Mouse (Mus musculus): ENCODE results near the gene Arrb1. TPM values are rescaled to one million over a fixed set of nuclear protein-coding genes. Genes with fewer than 3 reads are reported as not detected.
"Not testable (repeated sequence)": the region's sequence is repeated elsewhere in the genome, so short reads cannot be mapped to it uniquely, and the experiment has no call there.

The Arrb1 gene
- total RNA-seq (2021), result 10 to 100 TPM; 17.2 to 26.4 TPM

DNA sequence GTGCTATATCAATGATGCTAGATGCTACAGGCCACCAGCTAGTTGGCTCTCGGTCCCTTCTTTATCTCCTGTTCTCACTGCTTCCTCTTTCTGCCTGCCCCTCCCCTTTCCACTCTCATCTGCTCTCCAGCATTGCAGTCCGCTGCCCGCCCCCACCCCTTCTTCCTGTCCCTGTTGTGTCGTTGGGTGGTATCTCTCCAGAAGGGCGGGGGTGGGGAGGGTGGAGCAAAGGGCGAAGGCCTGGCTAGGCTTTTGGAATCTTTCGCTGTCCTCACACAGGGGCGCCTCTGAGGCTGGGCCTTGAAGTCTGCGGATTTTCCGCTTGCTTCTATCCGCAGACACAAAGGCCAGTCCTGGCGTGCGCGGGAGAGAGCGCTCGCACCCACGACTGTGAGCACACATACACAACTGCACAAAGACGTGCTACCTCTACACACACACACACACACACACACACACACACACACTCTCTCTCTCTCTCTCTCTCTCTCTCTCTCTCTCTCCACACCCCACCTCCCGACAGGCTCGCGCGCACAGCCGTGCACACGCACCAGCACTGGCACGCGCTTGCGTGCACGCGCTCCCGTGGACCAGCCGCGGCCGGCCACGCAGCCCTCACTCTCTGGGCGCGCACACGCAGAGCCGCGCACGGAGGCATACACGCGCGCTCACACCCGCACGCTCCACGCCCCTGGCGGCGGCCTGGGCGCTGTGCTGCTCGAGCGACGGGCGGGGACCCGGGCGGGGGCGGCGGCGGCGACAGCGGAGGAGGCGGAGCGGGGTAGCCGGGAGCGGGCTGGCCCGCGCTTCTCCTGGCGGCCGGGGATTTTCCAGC, at the start of gene Arrb1:
Gene Arrb1, plus strand, starts transcription at position 566 of the 835 bp plus-strand sequence.
- peak; percentile 72 for DNase-seq (ENCODE audit: low spot score)
- intact Hi-C loops (cut with DNase I), result loop anchor here (5.0 kb wide), 1 partner anchor 33 kb away; no protein-coding TSS in a partner anchor

DNA sequence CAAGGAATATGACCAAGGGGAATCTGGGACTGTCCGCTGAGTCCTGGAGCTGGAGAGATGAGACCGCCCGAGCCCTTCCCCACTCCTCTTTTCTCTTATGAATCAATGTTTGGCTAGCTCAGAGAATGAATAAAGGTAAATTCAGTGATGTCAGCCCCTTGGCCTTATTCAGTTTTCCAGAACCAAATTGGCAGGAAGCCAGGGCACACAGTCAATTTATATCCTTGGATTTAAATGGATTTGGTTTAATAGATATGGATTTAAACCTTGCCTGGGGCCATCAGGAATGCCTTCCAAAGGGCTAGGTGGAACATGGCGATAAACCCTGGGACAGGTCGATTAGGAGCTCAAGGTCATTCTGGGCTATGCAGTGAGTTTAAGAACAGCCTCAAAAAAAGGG, 45.6 kb upstream of the Arrb1 start:
- intact Hi-C loops (cut with DNase I), result loop anchor here (10.0 kb wide), 1 partner anchor 365 kb away; the partner anchor contains the start of gene Xrra1
- DNase-seq (ENCODE audit: low spot score), result no peak

DNA sequence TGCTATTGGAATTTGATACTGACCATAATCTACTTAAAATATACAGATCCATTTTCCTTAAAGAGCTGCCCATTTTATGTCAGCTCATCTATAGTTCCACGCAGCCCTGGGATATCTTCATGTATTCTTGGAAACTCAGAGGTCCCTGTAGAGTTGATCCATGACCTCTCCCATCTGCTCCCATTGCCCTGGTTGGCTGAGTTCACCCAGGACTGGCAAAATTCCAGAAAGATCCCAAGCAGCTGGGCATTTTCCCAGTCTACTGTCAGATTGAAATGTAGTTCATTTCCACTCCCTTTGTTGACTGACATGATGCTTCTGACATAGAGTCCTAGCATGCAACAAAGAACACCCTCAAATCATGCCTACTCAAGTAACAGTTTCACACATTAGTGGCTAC, 36.1 kb upstream of the Arrb1 start:
- intact Hi-C loops (cut with DNase I), result no loop called here
- no peak for DNase-seq (ENCODE audit: low spot score)

DNA sequence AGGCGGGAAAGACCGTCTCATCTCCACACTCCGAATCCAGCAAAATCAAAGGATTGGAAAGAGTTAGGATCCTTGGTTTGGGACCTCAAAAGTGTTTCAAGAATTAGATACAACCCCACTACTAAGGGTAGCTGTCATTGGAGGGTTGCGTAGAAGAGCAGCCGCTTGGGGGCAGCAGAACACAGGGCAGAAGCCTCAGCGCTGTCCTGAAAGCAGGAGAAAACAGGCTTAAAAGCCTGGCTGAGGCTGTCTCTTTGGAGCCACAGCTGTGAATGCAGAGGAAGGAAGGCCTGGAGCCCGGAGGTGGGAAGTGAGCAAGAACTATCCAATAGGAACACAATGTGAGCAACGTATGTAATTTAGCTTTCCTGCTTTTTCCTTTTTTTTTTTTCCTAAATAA, 35.1 kb upstream of the Arrb1 start:
- intact Hi-C loops (cut with DNase I), result loop anchor here (1.0 to 5.0 kb wide), 4 partner anchors 37 to 212 kb away; partner anchors contain the start of genes Arrb1 and Slco2b1
- peak; percentile 55 for DNase-seq (ENCODE audit: low spot score)

DNA sequence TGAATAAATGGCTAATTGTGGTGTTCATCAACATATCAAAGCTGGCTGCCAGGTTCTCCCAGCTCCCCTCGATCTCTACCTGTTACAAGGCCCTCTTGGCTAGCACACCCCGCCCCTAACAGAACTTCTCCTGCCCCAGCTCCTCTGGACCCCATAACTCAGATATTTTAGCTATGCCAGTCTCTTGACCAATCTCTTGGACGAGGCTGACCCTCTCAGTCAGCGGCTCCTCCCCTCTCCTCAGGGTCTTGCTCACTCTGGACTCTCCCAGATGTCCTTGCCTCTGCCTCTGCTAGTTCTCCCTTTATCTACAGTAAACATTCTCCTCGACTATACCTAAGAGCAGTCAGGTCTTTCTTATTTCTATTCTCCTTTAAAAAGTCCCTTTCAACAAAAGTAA, 34.6 kb upstream of the Arrb1 start:
- no peak for DNase-seq (ENCODE audit: low spot score)
- intact Hi-C loops (cut with DNase I), result loop anchor here (1.0 to 5.0 kb wide), 4 partner anchors 37 to 212 kb away; partner anchors contain the start of genes Arrb1 and Slco2b1

DNA sequence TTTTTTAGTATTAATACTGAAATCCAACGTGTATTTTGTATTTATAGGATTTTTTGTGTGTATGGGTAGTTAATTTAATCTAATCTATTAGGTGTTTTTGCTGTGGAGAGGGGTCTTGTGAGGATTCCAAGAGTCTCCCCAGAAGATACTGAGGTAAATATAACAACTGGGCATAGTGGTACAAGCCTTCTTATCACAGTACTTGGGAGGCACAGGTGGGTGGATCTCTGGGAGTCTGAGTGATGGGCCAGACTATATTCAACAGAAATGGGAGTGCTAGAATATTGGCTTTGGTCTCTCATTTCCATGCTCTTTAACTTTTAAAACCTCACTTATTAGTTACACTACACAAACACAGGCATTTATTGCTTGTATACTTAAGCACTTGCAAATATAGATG, 34.1 kb upstream of the Arrb1 start:
- no peak for DNase-seq (ENCODE audit: low spot score)
- intact Hi-C loops (cut with DNase I), result loop anchor here (5.0 kb wide), 2 partner anchors 36 to 211 kb away; partner anchors contain the start of genes Arrb1 and Slco2b1

DNA sequence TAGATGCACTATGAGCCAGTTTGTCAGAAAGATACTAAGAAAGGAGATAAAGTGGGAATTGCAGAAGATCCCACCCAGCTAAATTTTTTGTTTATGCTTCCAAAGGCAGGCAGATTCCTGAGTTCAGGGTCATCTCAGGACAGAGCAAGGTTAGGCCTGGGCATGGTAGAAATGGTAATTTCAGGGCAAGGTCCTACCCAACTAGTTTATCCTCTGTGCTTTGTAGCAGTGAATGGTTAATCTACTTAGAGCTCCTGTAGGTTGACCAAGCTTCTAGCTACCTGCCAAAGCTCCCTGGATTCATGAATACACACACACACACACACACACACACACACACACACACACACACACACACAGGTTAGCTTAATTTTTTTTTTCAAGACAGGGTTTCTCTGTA, 30.7 kb upstream of the Arrb1 start:
- DNase-seq (ENCODE audit: low spot score), result no peak
- intact Hi-C loops (cut with DNase I), result loop anchor here (5.0 kb wide), 2 partner anchors 33 to 208 kb away; partner anchors contain the start of genes Arrb1 and Slco2b1

DNA sequence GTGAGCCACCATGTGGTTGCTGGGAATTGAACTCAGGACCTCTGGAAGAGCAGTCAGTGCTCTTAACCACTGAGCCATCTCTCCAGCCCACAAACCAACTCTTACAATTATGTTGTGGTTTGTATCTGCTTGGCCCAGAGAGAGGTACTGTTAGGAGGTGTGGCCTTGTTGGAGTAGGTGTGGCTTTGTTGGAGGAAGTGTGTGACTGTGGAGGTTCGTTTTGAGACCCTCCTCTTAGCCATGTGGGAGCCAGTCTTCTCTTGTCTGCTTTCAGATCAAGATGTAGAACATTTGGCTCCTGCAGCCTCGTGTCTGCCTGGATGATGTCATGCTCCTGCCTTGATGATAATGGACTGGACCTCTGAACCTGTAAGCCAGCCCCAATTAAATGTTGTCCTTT, 27.1 kb upstream of the Arrb1 start:
- DNase-seq (ENCODE audit: low spot score); intact Hi-C loops (cut with DNase I): not testable (repeated sequence)

DNA sequence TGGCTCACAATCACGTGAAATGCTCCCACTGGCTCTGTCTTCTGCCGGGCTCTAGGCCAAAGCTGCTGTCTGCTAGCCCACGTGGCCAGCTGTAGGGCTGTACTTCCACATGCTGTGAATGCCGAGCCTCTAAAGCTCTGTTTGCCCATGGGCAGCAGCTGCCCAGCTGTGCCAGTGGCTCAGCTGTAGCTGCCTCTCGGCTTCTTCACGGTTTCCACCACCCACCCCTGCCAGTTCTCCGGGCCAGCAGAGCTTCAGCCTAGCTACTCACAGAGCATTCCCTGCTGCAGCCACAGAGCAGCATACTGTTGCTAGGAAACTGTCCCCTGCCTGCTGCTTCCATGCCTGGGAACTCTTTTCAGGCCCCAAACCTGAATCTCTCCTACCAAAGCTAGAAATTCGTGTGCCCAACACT, 25.2 kb upstream of the Arrb1 start:
- intact Hi-C loops (cut with DNase I), result no loop called here
- no peak for DNase-seq (ENCODE audit: low spot score)

DNA sequence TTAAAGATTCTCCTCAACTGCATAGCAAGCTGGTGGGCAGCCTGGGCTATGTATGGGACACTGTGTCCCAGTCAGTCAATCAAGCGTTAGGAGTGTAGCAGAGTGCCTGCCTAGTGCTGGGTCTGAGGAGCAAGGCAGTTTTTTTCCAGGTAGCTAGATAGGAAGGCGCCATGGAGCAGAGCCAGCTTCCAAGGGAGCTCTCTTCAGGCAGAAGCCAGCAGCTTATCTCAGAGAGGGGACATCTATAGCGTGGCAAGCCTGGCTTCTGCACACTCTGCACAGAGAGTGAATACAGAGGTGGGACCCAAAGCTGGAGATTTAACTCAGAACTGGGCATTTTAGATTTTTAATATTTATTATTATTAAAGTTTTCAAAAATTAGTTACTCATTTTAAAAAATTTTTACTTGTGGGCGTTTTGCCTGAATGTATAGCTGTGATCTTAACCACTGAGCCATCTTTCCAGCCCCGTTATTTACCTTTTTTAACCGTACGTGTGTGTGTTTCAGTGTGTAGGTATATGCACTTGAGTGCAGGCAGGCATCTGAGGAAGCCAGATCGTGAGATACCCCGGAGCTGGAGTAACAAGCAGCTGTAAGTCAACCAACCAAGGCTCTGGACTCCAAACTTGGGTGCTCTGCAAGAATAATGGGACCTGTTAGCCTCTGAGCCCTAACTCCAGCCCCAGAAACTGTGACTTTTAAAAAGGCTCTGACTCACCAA, 19.0 kb upstream of the Arrb1 start:
- DNase-seq (ENCODE audit: low spot score), result no peak
- intact Hi-C loops (cut with DNase I), result no loop called here

DNA sequence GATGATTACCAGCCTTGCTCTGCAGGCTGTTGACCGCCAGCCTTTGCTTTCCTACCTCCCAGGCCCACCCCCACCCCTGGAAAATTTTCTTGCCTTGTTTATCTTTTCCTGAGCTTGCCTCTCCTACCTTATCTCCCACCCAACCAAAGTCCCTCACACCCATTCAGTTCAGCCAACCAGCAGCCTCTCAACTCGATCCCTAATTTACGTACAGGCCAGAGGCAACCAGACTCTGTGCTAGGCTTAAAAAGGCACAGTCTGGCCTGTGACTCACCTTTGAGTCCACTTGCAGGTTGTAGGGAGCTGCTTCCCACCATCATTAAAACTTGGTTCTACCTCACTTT, 18.5 kb upstream of the Arrb1 start:
- intact Hi-C loops (cut with DNase I), result no loop called here
- DNase-seq (ENCODE audit: low spot score), result no peak

DNA sequence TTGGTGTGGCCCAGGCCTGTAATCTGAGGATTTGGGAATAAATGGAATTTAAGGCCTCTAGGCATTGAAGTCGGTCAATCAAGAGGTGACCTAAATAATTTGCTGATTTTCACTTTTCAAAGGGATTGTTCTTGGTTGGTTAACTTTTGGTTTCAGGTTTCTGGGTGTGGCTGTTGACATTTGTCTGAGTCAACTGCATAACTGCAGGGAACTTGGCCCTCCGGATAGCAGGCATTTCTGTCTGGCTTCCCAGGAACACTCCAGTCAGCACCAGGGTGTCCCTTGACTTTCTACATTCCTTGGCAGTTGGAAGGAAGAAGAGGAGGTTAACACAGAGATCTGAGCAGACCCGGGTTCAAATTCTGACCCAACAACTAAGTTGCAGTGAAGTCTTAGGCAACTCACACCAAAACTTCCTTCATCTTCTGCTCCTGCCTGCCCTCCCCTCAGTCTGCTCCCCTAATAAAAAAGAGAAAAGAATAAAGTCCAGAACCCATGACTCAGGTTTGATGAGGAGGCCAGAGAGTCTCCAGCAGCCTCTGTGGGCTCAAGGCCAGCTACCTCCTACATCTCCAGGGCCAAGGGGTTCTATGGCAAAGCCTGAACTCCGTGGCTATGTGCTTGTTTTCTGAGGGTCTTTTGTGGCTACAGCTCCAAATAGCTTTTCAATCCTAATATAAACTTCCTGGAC, 16.2 kb upstream of the Arrb1 start:
- no peak for DNase-seq (ENCODE audit: low spot score)
- intact Hi-C loops (cut with DNase I), result no loop called here

DNA sequence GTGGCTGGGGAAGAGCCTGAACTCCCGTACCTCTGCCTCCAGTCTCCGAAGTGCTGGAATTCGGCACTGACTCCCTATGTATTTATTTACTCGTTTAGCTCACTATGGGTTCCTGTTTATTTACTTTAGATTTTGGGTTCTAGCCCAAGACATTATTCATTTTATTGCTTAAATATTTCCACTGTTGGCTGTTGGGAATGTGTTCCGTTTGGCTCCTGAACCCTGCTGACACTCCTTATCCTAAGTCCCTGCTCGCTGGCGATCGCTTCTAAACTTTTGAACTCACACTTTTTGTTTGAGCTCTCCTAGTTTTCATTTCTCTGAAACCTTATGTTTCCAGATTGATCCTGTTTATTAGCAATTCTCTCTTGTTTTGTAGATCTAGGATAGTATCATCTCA, 12.1 kb upstream of the Arrb1 start:
- intact Hi-C loops (cut with DNase I), result no loop called here
- no peak for DNase-seq (ENCODE audit: low spot score)

DNA sequence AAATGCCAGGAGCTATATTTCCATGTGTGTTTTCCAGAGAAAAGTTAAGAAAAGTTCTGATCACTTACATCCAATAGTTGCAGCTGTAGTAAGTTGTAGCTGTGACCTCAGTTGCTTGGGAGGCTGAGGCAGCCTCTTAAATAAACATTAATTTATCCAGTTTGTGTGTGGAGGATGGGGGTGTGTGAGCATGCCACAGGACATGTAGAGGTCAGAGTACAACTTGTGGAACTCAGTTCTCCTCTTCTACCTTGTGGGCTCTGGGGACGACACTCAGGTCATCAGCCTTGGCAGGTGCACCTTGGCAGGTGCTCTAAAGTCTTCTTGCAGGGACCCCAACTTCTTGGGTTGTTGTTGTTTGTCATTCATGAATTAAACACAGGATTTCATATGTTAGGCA, 11.4 kb upstream of the Arrb1 start:
- intact Hi-C loops (cut with DNase I), result no loop called here
- DNase-seq (ENCODE audit: low spot score), result no peak

DNA sequence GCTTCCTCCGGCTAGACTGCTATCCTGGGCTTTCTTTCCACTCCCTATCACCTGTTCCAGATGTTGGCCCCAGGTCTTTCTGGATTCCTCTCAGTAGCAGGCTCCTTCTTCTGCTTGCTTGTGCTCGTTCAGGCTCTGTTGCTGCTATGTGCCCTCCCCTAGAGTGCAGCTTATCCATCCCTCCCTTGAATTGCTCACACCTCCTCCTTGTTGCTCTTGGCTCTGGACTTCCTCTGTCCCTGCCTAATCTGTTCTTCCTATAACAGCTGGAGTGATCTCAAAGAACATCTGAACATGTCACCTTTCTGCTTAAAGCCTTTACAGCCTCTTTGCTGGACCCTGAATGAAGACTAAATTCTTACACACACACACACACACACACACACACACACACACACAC, 6.7 kb upstream of the Arrb1 start:
- no peak for DNase-seq (ENCODE audit: low spot score)
- intact Hi-C loops (cut with DNase I), result no loop called here

DNA sequence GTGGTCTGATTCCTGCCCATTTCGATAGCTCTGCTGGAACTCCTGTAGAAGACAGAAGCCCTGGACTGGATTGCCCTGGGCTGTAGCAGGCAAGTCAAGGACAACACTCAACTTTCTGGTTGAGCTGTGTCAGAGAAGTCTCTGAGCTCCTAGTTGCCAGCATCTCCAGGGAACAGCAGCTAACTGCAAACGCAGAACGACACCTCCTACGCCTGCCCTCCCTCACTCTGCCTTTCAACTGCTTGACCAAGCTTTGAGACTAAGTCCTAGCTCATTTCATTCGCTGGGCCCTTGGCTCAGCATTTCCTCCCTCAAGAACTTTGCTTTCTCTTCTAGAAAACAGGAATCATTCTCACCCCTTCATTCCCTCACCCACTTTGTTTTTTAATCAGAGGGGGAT, 5.9 kb upstream of the Arrb1 start:
- intact Hi-C loops (cut with DNase I), result no loop called here
- no peak for DNase-seq (ENCODE audit: low spot score)

DNA sequence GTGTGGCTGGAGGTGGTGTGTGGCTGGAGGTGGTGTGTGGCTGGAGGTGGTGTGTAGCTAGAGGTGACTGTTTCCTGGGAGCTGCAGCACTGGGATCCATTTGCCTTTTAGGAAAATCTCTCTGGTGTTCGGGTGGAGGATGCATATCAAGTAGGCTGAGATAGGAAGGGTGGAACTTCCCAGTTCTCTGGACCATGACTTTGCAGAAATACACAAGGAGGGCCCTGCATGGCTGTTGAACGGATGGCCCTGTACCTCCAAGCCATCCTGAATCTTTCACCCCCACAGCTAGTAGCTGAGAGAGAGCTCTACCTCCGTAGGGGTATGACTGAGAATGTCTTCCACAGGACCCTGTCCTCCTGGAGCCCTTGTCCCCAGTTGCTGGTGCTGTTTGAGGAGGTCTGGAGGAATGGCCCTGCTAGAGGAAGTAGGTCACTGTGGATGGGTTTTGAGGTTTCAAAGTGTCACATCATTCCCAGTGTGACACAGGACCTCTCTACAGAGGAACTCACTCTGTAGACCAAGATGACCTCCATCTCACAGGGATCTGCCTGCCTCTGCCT, 3.8 kb upstream of the Arrb1 start:
- intact Hi-C loops (cut with DNase I), result no loop called here

DNA sequence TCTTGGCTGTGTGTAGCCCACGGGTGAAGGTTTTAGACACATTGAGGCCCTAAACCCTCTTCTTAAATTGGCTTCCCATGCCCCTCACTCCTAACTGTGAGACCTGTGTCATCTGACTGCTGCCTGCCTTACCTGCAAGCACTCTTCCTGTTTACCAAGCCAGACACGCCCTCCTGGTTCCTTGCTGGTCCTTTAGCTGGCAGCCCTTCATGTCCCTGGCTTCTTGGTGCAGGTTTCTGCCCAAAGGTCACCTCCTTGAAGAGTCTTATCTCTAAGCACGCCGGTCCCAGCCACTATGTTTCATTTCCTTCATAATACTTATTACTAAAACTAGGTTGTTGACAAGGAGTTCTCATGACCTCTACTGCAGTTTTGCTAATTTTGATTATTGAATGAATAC, 2.7 kb upstream of the Arrb1 start:
- DNase-seq (ENCODE audit: low spot score), result no peak
- intact Hi-C loops (cut with DNase I), result no loop called here

More for the DNA sequence above, 3.8 kb upstream of the Arrb1 start:
- no peak for DNase-seq (ENCODE audit: low spot score)

DNA sequence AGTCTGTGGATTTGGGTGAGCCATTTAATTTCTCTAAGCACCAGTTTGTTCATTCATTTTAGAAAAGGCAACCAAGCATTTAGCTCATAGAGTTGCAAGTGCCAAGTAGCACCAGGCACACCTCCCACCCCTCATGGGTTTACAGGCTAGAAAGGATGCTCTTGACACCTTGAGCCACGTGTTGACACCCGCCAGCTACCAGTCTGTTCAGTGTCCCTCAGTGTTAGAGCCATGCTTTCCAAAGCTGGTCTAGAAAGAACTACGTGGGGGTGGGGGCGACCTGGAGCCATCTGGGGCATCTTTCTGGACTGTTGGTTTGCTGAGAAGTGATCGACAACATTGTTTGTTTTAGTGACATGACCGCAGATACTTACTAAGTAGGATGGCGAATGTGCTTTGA, 1.7 kb upstream of the Arrb1 start:
- intact Hi-C loops (cut with DNase I), result no loop called here
- DNase-seq (ENCODE audit: low spot score), result no peak

DNA sequence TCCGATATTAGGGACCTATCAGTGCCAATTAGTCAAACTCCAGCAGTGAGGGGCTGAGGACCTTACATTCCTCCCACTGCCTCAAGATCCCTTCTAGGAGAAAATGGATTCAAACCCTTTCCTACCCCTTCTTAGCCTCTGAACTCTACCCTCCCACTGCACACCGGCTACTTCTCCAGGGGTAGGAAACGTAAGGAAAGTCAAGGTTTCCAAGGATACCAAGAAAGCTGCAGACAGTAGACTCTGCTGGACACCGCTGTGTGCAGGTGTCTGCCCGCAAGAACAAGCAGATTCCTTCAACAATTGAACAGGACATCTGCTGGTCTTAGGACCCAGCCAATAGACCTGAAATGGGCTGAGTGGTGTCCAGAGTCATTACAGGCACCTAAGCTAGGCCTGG, 765 bp upstream of the Arrb1 start:
- no peak for DNase-seq (ENCODE audit: low spot score)
- intact Hi-C loops (cut with DNase I), result no loop called here

Data from heart, postnatal 25 days (tissue).